Mouse (Mus musculus) neural tube, embryonic 12.5 days (tissue): ENCODE results near the gene Vmn2r69. TPM values are rescaled to one million over a fixed set of nuclear protein-coding genes. Genes with fewer than 3 reads are reported as not detected.

Experiments
- ATAC-seq: fragments of 200-750 bp; cut with Nextera tagmentation; 2 replicates; pipeline ENCODE4 v1.8.0; 2017; ENCODE audit warnings: low read depth, mild to moderate bottlenecking, moderate TSS enrichment, moderate library complexity; ENCODE audit not compliant: low FRiP score
- H3K27ac ChIP-seq: fragments of 300-500 bp; sonication (generic); 2 replicates; pipeline ENCODE4 v1.5.1; 2016
- H3K27me3 ChIP-seq: fragments of 300-500 bp; sonication (generic); replicated peaks from 2 replicates; pipeline ENCODE4 v1.6.1; 2016; ENCODE audit warnings: mild to moderate bottlenecking
- H3K36me3 ChIP-seq: fragments of 300-500 bp; sonication (generic); 2 replicates; pipeline ENCODE4 v1.6.1; 2016; ENCODE audit warnings: mild to moderate bottlenecking
- H3K4me1 ChIP-seq: fragments of 300-500 bp; sonication (generic); 2 replicates; pipeline ENCODE4 v1.6.1; 2016
- H3K4me2 ChIP-seq: fragments of 300-500 bp; sonication (generic); replicated peaks from 2 replicates; pipeline ENCODE4 v1.6.1; 2016; ENCODE audit warnings: mild to moderate bottlenecking
- H3K4me3 ChIP-seq: fragments of 300-500 bp; sonication (generic); 2 replicates; pipeline ENCODE4 v1.5.1; 2016
- H3K9ac ChIP-seq: fragments of 300-500 bp; sonication (generic); 2 replicates; pipeline ENCODE4 v1.6.1; 2016; ENCODE audit warnings: mild to moderate bottlenecking
- H3K9me3 ChIP-seq: fragments of 300-500 bp; sonication (generic); 2 replicates; pipeline ENCODE4 v1.6.1; 2016; ENCODE audit warnings: mild to moderate bottlenecking
- whole genome bisulfite sequencing: fragments of 180-500 bp; shearing (Covaris S2); methylation state at CpG from one replicate; pipeline ENCODE4 v1.1.7; 2016; 5-methylcytosine and 5-hydroxymethylcytosine counted together
- polyA plus RNA-seq: library from polyadenylated mRNA; unstranded; fragments of >200 nt; fragmentation: Nextera tagmentation; extraction: Ambion mirVana; gene quantifications from 2 replicates; pipeline ENCODE4 v1.2.1, GENCODE M21; 2016

Gene Vmn2r69
- polyA plus RNA-seq = not detected in 2 replicates

DNA sequence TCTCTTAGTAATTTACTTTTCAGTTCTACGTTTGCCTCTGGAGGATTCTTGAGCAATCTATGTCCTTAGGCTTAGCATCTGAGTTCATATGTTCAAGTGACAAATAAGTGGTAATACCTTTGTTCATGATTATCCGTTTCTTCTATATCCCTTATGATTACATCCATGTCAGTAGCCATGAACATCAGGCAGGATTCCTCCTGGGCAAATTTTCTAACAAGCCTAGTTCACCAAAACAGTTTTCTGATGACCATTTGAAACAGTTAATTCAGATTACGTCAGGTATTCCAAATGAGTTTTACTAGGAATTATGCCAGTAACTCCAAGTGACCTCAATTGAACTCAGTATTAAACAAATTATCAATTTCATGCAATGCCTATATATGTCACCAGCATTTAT, at the start of gene Vmn2r69:
Gene Vmn2r69, minus strand, starts transcription at position 101 of the 400 bp plus-strand sequence.
- H3K9me3 ChIP-seq = no peaks in the 10 kb centered on the region
- H3K27me3 ChIP-seq = no peaks in the 10 kb centered on the region
- 72% methylated on average over 3 of the region's 3 CpGs for WGBS
- H3K36me3 ChIP-seq = no peaks in the 10 kb centered on the region
- no peak within 1 kb of the TSS for H3K4me3 ChIP-seq
- H3K27ac ChIP-seq = no peak within 1 kb of the TSS
- no peak within 1 kb of the TSS for H3K9ac ChIP-seq
- H3K4me1 ChIP-seq = no peaks in the 10 kb centered on the region
- ATAC-seq = no peak
- H3K4me2 ChIP-seq = no peak within 1 kb of the TSS

Other genes starting within 250 kb of the Vmn2r69 start
- gene Vmn2r68, start 178.1 kb downstream of the Vmn2r69 start, polyA plus RNA-seq = not detected in 2 replicates
- gene Vmn2r71, start 147.2 kb upstream of the Vmn2r69 start, polyA plus RNA-seq = not detected in 2 replicates
- not detected in 2 replicates for gene Vmn2r70, start 153.3 kb upstream of the Vmn2r69 start, polyA plus RNA-seq